Comparison of ENCODE assay signal across 15 mouse cellular contexts in the genomic region with DNA sequence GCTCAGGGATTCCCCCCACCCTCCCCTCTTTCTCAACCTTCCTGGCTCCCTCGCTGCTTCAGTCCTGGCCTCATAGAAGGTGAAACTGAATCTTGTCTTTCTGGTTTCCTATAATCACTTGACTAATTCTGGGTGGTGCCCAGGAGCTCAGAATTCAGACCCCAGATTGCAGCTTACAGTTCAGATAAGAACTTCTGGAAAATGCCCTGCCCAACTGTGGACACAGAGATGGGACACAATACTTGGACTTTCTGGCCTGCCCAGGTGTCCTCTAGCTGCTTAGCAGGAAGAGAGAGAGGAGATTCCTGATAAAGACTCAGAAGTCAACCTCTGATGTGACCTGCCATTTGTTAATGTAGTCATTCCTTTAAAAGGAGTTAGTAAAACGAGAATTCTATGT.
"Had no signal": no experiment of that assay in that cellular context is flagged by ENCODE, and none has a peak within 500 bp of the region (broad histone marks: within the 10 kb centered on the region; RNA-seq: fewer than 3 reads in every experiment).

No protein-coding gene starts in this region.

- H3K4me1 ChIP-seq: liver, embryonic 13.5 days; midbrain, embryonic 12.5 days; midbrain, embryonic 15.5 days; neural tube, embryonic 12.5 days; neural tube, embryonic 15.5 days had no signal

- H3K4me3 ChIP-seq: liver, embryonic 13.5 days; midbrain, embryonic 12.5 days; midbrain, embryonic 15.5 days; neural tube, embryonic 12.5 days; neural tube, embryonic 15.5 days had no signal

- H3K27me3 ChIP-seq: liver, embryonic 13.5 days; midbrain, embryonic 12.5 days; midbrain, embryonic 15.5 days; neural tube, embryonic 12.5 days; neural tube, embryonic 15.5 days had no signal

- H3K27ac ChIP-seq: liver, embryonic 13.5 days; midbrain, embryonic 12.5 days; midbrain, embryonic 15.5 days; neural tube, embryonic 12.5 days; neural tube, embryonic 15.5 days had no signal

- ATAC-seq: midbrain, embryonic 15.5 days had no signal

- DNase-seq: kidney, adult 11 months; kidney, postnatal 10 days; kidney, postnatal 4 days; liver, embryonic 13.5 days; lung, adult 2 months; lung, postnatal 14 days; lung, postnatal 4 days; right cerebral cortex, postnatal 25 days; spleen, adult 18-20 months; thymus, postnatal 14 days; thymus, postnatal 4 days had no signal

- H3K9me3 ChIP-seq: liver, embryonic 13.5 days; midbrain, embryonic 12.5 days; midbrain, embryonic 15.5 days; neural tube, embryonic 12.5 days; neural tube, embryonic 15.5 days had no signal

- H3K36me3 ChIP-seq: liver, embryonic 13.5 days; midbrain, embryonic 12.5 days; midbrain, embryonic 15.5 days; neural tube, embryonic 12.5 days; neural tube, embryonic 15.5 days had no signal

- H3K4me2 ChIP-seq: liver, embryonic 13.5 days; midbrain, embryonic 12.5 days; midbrain, embryonic 15.5 days; neural tube, embryonic 12.5 days; neural tube, embryonic 15.5 days had no signal

- H3K9ac ChIP-seq: liver, embryonic 13.5 days; midbrain, embryonic 12.5 days; midbrain, embryonic 15.5 days; neural tube, embryonic 12.5 days; neural tube, embryonic 15.5 days had no signal
